Mouse (Mus musculus) inflammation-experienced regulatory T-cells, adult 6 months (primary cell): ENCODE measurements at regions not wholly inside any gene's neighbourhood (a gene's known extent, or its start where the extent isn't known, plus 50 kb on each side); places are given as distances from the start of the nearest gene placed in this dataset.

Experiments used
- ATAC-seq: one replicate; pipeline ENCODE4 v1.8.0; 2017

DNA sequence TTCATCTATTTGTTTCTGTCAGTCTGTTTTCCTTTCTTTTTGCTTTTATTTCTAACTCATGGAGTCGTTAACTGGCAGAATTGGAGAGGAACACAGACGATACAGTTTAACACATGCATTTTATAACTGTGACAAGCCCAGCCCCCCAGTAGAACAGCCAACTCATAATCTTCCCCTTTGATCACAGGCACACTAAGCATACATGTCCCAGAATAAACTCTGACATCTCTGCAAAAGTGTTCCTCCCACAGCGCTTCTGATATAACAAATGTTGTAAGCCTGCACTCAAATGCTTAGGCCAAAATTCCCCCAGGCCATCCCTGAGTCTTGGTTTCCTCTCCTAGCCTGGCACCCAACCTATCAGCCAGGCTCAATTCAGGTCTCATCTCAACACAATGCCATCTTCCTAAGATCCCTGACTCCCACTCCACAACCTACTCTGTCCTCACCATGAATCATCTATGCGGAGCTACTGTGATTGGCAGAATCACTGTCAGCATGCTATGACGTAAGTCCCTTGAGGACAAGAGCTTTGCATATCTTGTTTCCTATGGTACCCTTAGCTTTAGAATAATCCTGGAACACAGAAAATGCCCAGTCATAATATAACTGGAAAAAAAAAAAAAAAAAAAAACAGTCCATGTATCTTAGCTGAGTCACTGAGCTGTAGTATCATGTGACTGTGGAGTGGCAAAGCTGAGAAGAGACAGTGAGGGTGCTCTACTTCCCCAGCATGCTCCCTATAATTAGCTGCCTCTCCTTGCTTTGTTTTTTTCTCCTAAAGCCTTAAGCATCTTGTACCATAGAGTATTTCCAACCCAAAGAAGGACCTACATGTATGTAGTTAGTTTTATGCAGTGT is 146.7 kb downstream of the Plk2 start:
- ATAC-seq: no peak

DNA sequence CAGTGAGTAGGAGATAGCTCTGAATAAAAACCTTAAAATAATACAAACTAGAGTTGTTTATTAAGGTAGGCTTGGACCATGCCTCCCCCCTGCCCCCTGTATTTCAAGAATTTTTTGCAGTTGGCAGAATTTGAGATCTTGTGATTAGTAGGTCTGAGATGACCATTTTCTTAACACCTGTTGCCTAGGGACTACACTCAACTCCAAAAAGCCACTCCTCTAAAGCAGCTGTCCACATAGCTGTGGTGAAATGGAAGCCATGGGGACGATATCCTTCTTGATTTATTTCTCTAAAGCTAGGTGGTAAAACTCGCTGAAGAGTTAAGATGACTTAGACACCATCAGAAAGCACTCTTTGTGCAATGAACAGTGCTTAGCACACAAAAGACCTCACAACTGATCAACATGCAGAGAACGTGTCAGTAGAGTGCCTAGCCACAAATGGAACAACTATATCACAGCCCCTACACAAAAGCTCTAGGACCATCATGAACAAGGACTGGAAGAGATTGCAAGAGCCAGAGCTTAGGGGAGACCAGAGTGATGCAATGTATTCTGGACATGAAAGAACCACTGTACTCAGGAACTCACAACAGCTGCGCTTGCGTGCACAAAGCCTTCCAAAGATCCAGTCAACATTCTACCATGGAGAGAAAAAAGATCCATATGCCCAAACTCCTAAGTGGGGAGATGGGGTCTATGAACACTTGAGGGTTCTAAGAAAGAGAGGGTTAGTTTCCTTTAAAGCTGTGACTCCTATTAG is 147.6 kb downstream of the Plk2 start:
- ATAC-seq: no peak

DNA sequence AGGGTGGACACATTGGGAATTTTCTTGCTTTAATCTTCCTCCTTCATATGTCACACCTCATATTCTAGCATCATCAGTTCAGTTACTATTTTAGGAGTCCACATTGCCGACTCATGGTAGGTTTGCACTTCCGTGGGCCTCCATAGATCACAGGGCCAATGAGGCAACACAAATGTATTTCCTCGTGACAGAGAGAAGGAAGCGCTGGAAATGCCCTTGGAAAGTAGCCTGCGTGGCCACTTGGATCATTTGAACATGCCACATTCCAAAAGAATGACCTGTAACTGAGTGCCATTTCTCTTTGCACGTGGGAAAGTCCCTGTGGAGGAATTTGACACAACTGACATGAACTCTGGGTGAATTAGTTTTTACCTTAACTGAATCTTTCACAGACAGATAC is 150.6 kb downstream of the Plk2 start:
- ATAC-seq: no peak

DNA sequence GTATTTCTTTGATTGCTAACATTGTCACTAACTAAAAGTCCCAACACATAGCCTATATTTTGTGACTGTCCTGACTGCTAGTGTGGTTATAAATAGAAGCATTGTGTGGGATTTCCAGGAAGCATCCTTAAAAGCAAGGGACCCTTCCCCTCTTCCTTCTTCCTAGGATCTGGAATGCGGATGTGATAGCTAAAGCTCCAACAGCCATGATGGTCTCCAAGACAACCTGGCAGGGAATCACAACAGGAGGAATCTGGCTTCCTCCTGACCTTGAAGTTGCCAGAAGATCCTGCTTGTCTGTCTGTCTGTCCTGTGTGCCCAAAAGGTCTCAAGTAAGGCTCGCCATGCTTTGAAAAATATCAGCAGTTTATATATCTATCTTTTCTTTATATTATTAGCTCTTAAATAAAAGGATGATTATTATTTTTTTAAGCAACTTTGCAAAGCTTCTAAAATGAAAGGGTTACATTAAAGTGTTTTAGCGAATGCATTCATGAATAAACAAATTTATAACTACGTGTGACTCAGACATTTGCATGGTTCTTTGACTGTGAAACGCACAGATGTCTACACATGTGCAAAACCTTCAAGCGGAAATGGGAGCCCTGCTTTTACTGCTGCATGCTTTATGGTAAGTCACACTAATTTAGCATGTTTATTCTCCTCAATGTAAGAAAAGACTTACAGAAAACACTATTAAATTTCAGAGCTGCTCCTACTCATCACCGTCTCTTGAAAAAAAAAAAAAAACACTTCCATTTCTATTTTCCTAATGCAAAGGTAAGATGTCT is 160.9 kb downstream of the Plk2 start:
- ATAC-seq: no peak

DNA sequence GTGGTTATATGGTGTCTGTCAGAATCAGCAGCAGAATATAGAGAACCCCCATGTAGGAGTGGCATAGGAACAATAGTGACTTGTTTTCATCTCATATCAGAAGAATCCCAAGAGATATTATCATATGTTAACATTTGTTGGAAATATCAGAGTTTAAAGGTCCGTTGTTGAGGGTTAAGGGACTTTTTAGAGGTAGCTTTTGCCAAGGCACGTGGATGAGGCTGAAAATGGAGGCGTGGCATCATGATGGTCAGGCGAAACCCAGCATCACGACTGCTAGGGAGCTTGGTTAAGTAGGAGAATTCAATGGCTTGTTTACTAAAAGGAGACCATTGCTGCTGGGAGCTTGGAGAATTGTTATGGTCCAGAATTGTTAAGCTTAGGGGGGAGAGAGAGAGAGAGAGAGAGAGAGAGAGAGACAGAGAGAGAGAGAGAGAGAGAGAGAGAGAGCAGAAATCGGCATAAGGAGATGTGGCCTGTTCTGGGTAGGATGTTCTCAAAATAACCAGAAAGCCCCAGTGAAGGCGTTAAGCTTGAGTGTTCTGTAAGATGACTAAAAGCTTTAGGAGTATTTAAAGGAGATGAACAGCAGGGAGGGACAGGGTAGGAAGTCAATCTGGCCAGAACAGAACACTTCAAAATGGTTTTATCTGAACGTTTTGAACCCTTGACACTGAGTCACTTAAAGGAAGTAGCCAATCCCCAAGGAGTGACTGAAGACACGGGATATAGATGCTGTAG is 161.7 kb downstream of the Plk2 start:
- no peak for ATAC-seq

DNA sequence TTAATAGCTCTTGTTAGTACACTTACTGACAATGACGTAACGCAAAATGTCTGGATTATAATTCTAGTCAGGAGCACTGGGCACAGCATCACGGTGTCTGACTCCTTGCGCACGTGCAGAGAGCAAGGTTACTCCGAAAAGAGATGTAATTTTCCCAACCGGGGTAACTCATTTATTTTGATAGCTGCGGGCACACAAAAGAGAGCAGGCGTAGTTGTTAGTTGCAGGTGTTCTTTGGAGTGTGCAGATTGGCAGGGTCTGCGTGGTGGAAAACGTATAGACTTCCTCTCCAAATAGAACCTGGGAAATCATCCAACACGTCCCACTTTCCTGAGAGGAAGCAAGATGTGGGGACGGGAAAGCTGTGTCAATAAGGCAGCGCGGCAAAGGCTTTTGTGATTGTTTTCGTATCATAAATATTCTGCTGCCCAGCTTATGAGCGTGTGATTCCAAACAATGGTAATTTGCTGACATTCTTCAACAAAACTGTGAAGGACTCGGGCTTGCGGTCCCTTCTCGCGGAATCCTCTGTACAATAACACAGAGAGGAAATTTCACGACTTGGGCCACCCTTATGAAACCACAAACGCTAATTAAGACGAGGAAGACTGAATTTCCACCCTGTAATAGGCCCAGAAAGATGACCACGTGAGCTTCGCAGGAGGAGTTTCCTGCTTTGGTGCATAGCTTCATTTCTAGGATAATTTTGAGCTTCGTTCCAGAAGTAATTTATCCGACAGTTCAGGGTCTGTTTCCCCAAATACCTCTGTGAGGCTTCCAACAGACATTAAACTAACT is 163.3 kb downstream of the Plk2 start:
- peak; percentile 41 for ATAC-seq

DNA sequence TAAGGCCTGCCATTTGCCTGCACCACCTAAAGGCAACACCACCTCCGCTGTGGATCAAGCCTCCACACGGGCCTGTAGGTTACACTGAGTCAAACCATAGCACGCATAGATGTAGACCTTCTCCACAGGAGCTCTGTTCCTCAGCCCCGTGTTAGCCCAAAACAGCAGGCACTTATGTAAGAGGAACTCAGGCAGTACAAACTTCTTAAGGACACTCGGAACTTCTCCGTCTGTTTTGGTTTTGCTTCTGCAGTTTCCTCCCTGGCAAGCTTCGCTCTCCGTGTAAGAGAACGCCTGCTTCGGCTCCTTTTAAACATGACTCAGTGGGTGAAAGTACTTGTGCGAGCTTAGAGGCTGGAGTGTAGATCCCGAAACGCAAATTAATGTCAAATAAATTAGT is 165.7 kb downstream of the Plk2 start:
- ATAC-seq: no peak

DNA sequence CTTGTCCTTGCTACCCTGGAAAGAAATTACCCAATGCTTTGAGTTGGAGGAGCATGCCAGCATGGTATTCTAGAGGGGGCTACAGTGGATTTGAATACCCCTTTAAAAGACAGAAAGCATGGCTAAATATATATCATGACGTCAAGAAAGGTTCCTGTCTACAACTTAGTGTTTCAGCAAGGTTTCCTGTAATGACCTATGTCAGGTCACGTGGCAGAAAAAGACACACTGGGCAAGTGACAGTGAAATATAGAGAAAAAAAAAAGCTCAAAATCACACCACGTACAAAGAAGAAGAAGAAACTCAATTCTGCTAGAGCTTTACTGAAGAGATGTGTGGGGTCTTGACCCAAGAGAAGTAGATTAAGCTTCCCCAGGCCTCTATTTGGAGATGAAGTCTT is 167.7 kb downstream of the Plk2 start:
- ATAC-seq: no peak

GRCm38 (mm10) chr13:110562902-110563301 is 168.1 kb downstream of the Plk2 start:
- no peak for ATAC-seq

- ATAC-seq: peak; percentile 97
These were observed 169.1 kb downstream of the Plk2 start for GRCm38 (mm10) chr13:110563967-110564366.

- no peak for ATAC-seq
These were observed 173.8 kb downstream of the Plk2 start for GRCm38 (mm10) chr13:110568482-110569179.

GRCm38 (mm10) chr13:110569180-110569512 is 174.3 kb downstream of the Plk2 start:
- no peak for ATAC-seq

- no peak for ATAC-seq
These were observed 175.5 kb downstream of the Plk2 start for GRCm38 (mm10) chr13:110570386-110570785.

GRCm38 (mm10) chr13:110573360-110574065 is 178.7 kb downstream of the Plk2 start:
- ATAC-seq: no peak

GRCm38 (mm10) chr13:110574764-110575471 is 180.1 kb downstream of the Plk2 start:
- no peak for ATAC-seq

DNA sequence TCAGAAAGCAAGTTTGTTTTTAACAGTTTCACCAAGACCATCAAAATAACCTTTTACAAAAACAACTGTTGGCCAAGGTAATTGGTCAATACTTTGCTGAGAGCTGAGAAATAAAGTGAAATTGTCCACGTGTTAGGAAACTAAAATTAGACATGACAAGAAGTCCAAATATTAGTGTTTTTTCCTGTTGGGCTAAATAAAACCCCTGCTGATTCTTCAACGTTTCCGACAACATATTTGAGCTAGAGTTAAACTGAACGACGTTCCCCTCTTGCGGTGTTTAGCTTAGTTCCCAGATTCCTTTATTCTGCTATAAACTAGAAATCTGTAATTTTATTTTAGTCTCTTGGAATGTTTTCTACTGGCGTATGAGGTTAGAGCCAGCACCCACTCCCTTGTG is 183.3 kb downstream of the Plk2 start:
- ATAC-seq: no peak

DNA sequence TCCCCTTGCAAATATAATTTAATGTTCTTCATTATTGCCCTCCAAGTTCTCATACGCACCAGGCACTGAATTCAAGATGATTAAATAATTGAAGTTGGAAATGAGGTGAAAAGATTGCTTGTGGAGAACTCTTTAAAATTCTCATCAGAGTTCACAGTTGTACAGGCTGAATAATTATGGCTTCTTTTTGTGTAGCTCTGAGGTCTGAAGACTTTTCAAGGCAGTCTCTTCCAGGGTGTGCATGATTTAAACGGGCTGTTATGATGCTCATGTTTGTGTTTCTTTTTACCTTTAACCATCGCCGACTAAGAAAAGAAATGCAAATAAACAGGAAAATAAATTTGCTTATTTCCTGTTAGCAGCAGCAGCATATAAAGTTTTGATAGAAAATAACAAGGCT is 185.3 kb downstream of the Plk2 start:
- ATAC-seq: no peak

GRCm38 (mm10) chr13:110580570-110580969 is 185.7 kb downstream of the Plk2 start:
- ATAC-seq: no peak

DNA sequence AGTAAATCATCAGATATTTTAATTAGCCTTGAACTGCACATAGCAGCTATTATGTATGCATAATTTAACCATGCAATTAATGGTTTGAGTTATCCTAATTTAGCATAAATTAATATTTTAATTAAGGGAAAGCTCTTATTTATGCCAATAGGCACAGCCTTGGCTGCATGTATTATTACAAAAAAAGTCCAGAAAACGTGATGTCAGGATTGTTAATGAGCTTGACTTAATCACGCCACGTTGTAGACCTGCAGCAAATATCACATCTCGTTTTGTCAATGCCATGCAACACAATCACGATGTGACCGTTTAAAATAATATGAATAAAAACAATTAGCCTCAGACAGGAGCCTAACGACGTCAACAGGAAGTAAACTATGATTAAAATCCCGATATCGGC is 189.9 kb downstream of the Plk2 start:
- no peak for ATAC-seq

DNA sequence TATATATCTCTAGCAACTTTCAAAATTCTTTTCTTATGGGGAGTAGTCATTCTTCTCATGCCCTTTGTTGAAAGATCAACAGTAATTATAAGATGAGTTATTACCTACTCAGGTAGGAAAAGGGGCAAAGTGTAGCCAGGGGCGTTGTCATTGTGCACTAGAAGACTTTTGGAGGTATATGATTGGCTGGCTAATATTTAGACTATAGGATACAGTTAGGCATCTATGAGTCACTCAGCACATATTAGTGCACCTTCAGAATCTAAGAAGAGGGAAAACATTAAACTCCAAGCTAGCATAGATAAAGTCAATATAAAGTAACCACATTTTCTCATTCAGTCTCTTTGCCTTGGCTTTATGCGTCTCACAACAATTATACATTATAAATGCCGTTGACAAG is 199.8 kb downstream of the Plk2 start:
- ATAC-seq: no peak
